Mouse (Mus musculus) thymus, postnatal 14 days (tissue): ENCODE results near the gene Ncoa5.

Source experiments
- DNase-seq: peaks from one replicate; pipeline ENCODE4 v3.0.0; 2021

The Ncoa5 gene

DNA sequence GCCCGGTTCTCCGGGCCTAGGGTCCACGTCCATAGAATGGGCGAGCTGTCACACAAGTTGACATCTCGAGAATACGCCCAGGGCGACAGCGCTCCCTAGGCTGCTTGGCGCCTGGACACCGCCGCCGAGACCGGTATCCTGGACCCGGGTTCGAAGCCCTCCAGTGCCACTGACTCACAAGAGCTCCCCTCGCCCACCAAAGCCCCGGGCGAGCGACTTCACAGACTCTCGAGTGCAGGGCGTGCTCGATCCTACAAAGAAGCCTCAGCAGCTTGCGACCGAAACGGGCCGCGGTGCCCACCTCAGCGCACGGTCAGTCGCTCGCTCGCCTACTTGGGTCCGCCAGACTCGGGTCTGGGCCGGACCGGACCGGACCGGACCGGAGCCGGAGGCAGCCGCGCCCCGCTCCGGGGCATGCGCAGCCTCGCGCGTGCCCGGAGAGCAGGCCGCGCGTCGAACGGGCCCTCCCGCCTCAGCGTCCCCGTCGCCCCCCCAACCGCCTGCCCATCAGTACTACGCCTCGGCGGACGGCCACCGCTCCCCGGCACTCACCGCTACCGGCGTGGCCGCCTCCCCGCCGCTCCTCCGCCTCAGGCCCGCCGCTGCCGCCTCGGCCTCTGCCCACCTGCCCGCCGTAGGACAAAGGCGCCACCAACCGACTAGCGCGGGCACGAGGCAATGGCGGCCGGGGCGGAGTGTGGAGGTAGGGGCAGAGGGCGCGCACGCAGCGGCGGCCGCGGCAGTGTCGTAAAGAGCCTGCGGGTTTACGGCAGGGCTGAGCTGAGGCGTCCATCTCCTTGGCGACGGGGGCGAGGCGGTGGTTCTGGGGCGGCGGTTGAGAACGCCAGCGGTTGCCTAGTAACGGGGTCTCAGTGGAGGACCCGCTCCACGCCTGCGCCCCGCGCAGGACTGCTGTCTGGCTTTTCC is at the start of gene Ncoa5:
Ncoa5 (minus strand) TSS at position 737 of the 927 bp plus-strand sequence.
- DNase-seq = peak; percentile 99

GRCm38 (mm10) chr2:165081257-165081656 is 46.6 kb upstream of the Ncoa5 start:
- DNase-seq = no peak

GRCm38 (mm10) chr2:165080657-165081056 is 46.0 kb upstream of the Ncoa5 start:
- DNase-seq = no peak

DNA sequence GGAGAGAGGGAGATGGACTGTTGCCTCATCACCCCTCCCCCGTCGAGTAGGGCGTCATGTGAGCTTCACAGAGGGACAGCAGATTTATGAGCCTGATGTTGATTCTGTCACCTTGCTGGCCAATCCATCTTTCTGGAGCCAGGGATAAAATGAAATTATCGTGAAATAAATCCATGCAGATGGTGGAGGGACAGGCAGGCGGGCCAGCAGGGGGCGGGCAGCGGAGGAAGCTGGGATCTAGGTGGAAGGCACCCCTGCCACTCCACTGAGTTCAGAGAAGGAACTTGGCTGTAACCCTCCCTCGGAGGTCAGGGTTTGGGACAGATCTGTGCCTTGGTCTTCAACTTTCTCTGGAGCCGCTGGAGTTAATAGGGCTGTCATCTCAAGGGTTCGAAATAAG is 43.9 kb upstream of the Ncoa5 start:
- no peak for DNase-seq

GRCm38 (mm10) chr2:165078045-165078444 is 43.4 kb upstream of the Ncoa5 start:
- no peak for DNase-seq

DNA sequence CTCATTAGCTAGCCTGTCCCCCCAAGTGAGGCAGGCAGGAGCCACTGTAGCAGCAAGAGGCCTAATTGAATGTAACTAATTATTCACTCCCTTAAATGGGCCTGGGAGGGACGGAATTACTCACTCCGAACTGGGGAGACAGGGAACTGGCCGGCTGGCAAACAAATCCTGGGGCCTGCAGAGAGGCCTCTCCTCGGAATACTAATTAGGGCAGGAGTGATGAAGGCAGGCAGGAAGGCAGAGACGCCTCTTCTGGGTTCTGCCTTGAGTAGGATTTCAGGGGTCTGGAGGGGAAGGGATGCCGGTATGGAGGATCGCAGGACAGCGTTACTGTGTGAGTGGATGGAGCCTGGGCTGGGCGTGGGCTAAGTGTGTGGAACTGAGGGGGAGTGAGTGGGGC is 42.4 kb upstream of the Ncoa5 start:
- no peak for DNase-seq

DNA sequence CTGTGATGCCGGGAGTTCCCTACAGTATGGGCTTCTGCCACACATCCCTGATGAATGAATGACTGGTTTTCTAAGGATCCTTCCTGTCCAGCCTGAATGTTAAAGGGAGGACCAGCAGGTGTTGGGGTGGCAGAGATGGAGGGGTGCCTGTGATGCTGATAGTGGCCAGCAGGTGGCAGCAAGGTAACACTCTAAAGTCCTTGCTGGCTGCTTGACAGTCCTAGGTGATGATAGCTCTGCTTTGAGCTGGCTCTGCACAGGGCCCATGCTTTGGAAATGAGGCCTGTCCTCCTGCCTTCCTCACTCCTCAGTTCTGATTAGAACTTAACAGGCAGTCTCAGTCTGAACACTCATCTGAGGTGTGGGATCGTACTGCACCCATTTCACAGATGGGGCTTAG is 40.3 kb upstream of the Ncoa5 start:
- peak; percentile 70 for DNase-seq

DNA sequence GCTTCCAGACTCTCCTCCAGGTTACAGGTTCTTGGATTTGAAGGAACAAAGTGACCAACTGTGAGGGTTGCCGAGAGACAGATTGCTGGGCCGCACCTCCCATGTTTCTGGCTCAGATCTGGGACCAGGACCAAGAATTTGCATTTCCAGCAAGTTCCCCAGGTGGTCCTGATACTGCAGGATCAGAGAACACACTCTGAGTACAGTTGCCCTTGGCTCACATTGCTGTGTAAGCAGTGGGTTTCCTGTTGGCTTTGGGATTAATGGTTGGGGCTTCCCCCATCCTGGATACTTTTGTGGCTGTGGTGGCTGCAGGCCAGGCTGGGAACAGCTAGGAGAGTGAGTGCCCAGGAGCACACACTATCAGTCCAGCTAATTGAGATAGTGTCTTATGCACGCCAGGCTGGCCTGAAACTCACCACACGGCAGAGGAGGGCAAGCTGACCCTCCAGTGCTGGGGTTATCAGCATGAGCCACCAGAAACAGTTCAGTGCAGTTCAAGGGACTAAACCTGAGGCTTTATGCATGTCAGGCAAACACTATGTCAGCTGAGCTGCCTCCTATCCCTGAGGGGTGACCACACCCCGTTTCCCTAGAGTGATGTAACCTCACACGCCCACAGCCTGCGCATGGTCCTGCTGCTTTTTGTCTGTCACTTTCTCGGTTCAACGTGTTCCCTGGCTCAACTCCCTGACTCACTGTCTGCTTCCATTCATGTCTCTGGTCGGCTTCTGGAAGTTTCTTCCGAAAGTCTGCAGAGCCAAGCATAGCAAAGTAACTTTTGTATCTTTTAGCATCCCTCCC is 39.6 kb upstream of the Ncoa5 start:
- no peak for DNase-seq

- DNase-seq = no peak
Measured at GRCm38 (mm10) chr2:165073381-165073781, 38.7 kb upstream of the Ncoa5 start.

- DNase-seq = peak; percentile 34
Measured at GRCm38 (mm10) chr2:165070096-165070816, 35.6 kb upstream of the Ncoa5 start.

- DNase-seq = no peak
Measured at GRCm38 (mm10) chr2:165068806-165069205, 34.1 kb upstream of the Ncoa5 start.

- DNase-seq = no peak
Measured at GRCm38 (mm10) chr2:165064489-165064888, 29.8 kb upstream of the Ncoa5 start.

DNA sequence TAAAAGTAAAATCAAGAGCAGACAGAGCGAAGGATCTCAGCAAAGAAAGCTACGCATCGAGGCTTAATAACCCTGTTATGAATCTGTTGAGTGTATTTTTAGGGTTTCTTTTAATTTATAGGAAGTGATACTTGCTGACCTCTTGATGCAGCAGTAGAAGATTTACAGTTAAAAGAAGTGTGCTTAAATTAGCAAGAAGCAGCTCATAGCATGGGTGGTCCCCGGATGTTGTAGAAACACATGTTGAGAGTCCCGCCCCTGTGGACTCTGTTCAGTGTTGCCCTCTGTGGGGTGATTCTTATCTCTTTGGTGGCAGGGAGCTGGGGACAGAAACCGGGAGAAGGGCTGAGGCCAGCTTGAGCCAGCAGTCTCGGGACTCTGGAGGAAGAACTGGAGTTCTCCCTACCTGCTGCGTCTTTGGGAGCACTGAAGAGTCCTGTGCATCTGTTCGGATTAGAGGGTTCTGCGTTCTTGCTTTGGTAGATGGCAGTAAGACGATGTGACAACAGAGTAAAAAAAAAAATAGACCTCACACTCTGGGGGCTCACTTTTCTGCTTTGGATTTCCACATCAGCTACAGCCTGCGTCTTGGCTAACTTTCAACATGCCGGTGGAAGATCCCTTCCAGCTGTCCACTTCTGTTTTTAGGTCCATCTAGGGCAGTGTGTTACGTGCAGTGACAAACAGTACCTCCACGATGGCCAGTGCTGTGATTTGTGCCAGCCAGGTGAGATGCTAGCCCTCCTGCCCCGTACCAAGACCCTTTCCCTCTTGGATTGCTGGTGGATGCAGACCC is 27.2 kb upstream of the Ncoa5 start:
- DNase-seq = no peak

GRCm38 (mm10) chr2:165059961-165060360 is 25.3 kb upstream of the Ncoa5 start:
- DNase-seq = no peak

DNA sequence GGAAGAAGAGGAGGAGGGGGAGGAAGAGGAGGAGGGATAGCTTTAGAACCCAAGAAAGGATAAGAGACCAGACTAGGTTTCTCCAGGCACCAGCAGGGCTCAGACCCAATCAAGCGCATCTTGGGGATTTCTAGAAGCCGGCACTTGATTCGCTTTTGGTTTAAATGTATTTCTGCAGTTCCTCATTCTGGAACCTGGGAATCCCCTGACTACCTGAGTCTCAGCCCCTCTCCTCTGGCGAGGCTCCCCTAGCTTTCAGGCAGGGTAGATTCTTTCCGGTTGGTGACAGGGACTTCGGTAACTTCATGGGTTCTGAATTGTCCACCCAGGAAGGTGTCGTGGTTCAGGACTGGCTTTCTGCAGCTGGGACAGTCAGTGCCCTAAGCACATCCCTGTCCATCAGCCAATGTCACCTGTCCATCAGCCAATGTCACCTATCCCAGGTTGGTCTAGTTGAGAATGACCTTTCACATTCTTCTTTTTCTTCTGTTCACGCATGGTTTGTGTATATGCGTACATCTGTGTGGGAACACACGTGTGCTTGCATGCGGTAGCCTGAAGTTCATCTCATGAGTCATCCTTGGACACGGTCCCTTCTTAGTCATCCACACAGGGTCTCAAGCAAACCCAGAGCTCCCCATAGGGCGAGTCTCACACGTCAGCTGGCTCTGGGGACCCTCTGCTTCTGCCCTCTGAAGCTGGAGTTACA is 21.9 kb upstream of the Ncoa5 start:
- no peak for DNase-seq

GRCm38 (mm10) chr2:165055905-165056304 is 21.2 kb upstream of the Ncoa5 start:
- DNase-seq = no peak

GRCm38 (mm10) chr2:165054888-165055852 is 20.5 kb upstream of the Ncoa5 start, which contains the start of gene Cd40:
Gene Cd40 (plus strand): TSS chr2:165055627.
- DNase-seq = peak; percentile 29

- DNase-seq = no peak
Measured at GRCm38 (mm10) chr2:165051566-165051965, 16.9 kb upstream of the Ncoa5 start.

GRCm38 (mm10) chr2:165050826-165051548 is 16.3 kb upstream of the Ncoa5 start:
- DNase-seq = no peak

- no peak for DNase-seq
Measured at GRCm38 (mm10) chr2:165049044-165049443, 14.4 kb upstream of the Ncoa5 start.
